Mouse (Mus musculus) hindbrain, embryonic 14.5 days (tissue): ENCODE data around the gene Tspan4. TPM values are rescaled to one million over a fixed set of nuclear protein-coding genes. Genes with fewer than 3 reads are reported as not detected.
A peak's percentile ranks its signal among the peaks of the same experiment; 100 is the strongest.

ENCODE experiments used
- ATAC-seq: fragments of 200-750 bp; cut with Nextera tagmentation; 2 replicates; pipeline ENCODE4 v1.8.0; 2017; ENCODE audit warnings: moderate number of reproducible peaks, mild to moderate bottlenecking, moderate TSS enrichment, moderate library complexity; ENCODE audit not compliant: low FRiP score
- DNase-seq: peaks from one replicate; pipeline ENCODE4 v3.0.0-alpha.2; 2015; ENCODE audit warnings: low spot score
- H3K27ac ChIP-seq: fragments of 300-500 bp; sonication (generic); 2 replicates; pipeline ENCODE4 v1.5.1; 2014; ENCODE audit warnings: mild to moderate bottlenecking, moderate library complexity
- H3K27me3 ChIP-seq: fragments of 300-500 bp; sonication (generic); 2 replicates; pipeline ENCODE4 v1.6.1; 2014; ENCODE audit warnings: mild to moderate bottlenecking, low read length, mixed read lengths; ENCODE audit not compliant: control insufficient read depth, insufficient read depth
- H3K36me3 ChIP-seq: fragments of 300-500 bp; sonication (generic); replicated peaks from 2 replicates; pipeline ENCODE4 v1.6.1; 2014; ENCODE audit not compliant: control insufficient read depth, insufficient read depth
- H3K4me1 ChIP-seq: fragments of 300-500 bp; sonication (generic); replicated peaks from 2 replicates; pipeline ENCODE4 v1.6.1; 2014; ENCODE audit warnings: antibody characterized with exemption, low read length, mixed read lengths; ENCODE audit not compliant: control insufficient read depth, insufficient read depth
- H3K4me2 ChIP-seq: fragments of 300-500 bp; sonication (generic); replicated peaks from 2 replicates; pipeline ENCODE4 v1.6.1; 2014; ENCODE audit warnings: mild to moderate bottlenecking, moderate library complexity
- H3K4me3 ChIP-seq: fragments of 300-500 bp; sonication (generic); replicated peaks from 2 replicates; pipeline ENCODE4 v1.5.1; 2014; ENCODE audit warnings: mild to moderate bottlenecking, low read length
- H3K9ac ChIP-seq: fragments of 300-500 bp; sonication (generic); 2 replicates; pipeline ENCODE4 v1.6.1; 2014
- H3K9me3 ChIP-seq: fragments of 300-500 bp; sonication (generic); 2 replicates; pipeline ENCODE4 v1.6.1; 2016; ENCODE audit warnings: low read length; ENCODE audit not compliant: control insufficient read depth
- whole genome bisulfite sequencing: fragments of 180-500 bp; shearing (Covaris S2); extraction: QIAGEN DNeasy Blood & Tissue Kit; methylation state at CpG from one replicate; pipeline ENCODE4 v1.1.7; 2014; 5-methylcytosine and 5-hydroxymethylcytosine counted together
- polyA plus RNA-seq: library from polyadenylated mRNA; unstranded; fragments of >200 nt; fragmentation: Nextera tagmentation; extraction: Ambion mirVana; gene quantifications from 2 replicates; pipeline ENCODE4 v1.2.1, GENCODE M21; 2014

Tspan4 gene
- polyA plus RNA-seq, 1 experiment from 2014 or later, result 61.0 TPM

DNA sequence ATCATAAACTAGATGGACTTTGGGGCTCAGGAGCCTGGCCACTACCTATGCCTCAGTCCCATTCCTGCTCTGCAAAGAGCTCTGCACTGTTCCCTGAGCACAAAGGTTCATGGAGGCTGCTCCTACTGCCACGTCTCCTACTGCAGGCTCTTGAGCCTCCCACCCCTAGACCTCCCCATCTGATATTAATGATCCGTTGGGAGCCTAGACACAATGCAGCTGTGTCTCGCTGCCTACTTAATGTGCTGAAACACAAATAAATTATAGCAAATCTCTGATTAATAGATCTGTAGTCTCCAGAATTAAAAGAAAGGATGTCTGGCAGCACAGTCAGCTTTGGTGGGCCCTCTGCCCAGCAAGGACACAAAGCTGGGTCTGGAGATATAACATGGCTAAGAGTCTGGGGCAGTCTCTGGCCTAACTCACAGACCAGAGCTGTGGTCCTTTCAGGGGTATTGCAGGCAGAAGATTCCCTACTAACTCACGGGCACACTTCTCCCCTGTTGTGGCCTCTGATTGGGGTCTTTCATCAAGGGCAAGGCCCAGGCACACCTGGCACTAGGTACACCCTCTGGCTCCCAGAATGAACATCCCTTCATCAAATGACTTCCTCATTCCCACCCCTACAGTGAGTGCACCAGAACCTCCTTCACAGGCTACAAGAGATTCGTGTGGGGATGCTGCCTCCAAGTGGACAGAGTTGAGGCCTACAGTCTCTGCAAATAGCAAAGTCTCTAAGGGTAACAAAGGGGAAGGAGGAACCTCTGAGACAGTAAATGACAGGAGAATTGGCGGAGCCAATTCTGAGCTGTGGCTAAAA is 49.9 kb downstream of the Tspan4 start:
- WGBS, result 54% methylated on average over 6 of the region's 6 CpGs

GRCm38 (mm10) chr7:141525580-141525925 is 50.5 kb downstream of the Tspan4 start:
- ATAC-seq (peak; percentile 17; the same call in 1 of the 2 replicates), DNase-seq (no peak)
- no peak overlapping the region for H3K27ac ChIP-seq
- H3K4me2 ChIP-seq, result no peak overlapping the region
- 85% methylated on average over 4 of the region's 4 CpGs for WGBS
- no peaks in the 10 kb centered on the region for H3K27me3 ChIP-seq
- no peaks in the 10 kb centered on the region for H3K9me3 ChIP-seq
- no peaks in the 10 kb centered on the region for H3K4me1 ChIP-seq
- no peak overlapping the region for H3K4me3 ChIP-seq
- peaks cover 63% of the 10 kb centered on the region for H3K36me3 ChIP-seq
- no peak overlapping the region for H3K9ac ChIP-seq

More for the DNA sequence above, 49.9 kb downstream of the Tspan4 start:
- peak; percentile 90 for ATAC-seq
- Histone ChIP-seq H3K27ac (0 out of 2 replicates have a peak overlapping the region, but pooled peaks have one; percentile 26), H3K9ac (no peak overlapping the region), H3K36me3 (peaks cover 58% of the 10 kb centered on the region), H3K4me3 (no peak overlapping the region), H3K9me3 (no peaks in the 10 kb centered on the region), H3K4me2 (no peak overlapping the region), H3K4me1 (no peaks in the 10 kb centered on the region), H3K27me3 (no peaks in the 10 kb centered on the region)
- peak; percentile 86 for DNase-seq

GRCm38 (mm10) chr7:141535570-141535969 is 60.5 kb downstream of the Tspan4 start:
- no peak for DNase-seq
- 67% methylated on average over 1 of the region's 1 CpGs for WGBS
- Histone ChIP-seq H3K27ac (no peak overlapping the region), H3K4me1 (peaks cover 14% of the 10 kb centered on the region), H3K9ac (no peak overlapping the region), H3K36me3 (peaks cover 17% of the 10 kb centered on the region), H3K4me3 (no peak overlapping the region), H3K9me3 (no peaks in the 10 kb centered on the region), H3K4me2 (no peak overlapping the region), H3K27me3 (no peaks in the 10 kb centered on the region)
- no peak for ATAC-seq

GRCm38 (mm10) chr7:141538852-141539555 is 64.0 kb downstream of the Tspan4 start:
- H3K9me3 ChIP-seq, result no peaks in the 10 kb centered on the region
- WGBS, result 17% methylated on average over 18 of the region's 18 CpGs
- H3K27ac ChIP-seq, result peak overlapping the region; percentile 79
- no peak for ATAC-seq
- H3K9ac ChIP-seq, result peak overlapping the region; percentile 83
- peak overlapping the region; percentile 85 for H3K4me2 ChIP-seq
- H3K4me3 ChIP-seq, result peak overlapping the region; percentile 73
- DNase-seq, result no peak
- no peaks in the 10 kb centered on the region for H3K36me3 ChIP-seq
- peaks cover 16% of the 10 kb centered on the region for H3K4me1 ChIP-seq
- no peaks in the 10 kb centered on the region for H3K27me3 ChIP-seq

GRCm38 (mm10) chr7:141539556-141540311 is 64.7 kb downstream of the Tspan4 start, which contains the start of gene Chid1:
TSS of gene Chid1 (minus strand) at chr7:141539857.
- peaks cover 16% of the 10 kb centered on the region for H3K4me1 ChIP-seq
- ATAC-seq (peak; percentile 97), DNase-seq (peak; percentile 99)
- H3K27me3 ChIP-seq, result no peaks in the 10 kb centered on the region
- WGBS, result 2% methylated on average over 46 of the region's 46 CpGs
- H3K36me3 ChIP-seq, result no peaks in the 10 kb centered on the region
- H3K9ac ChIP-seq, result peak within 1 kb of the TSS; percentile 83
- H3K9me3 ChIP-seq, result no peaks in the 10 kb centered on the region
- peak within 1 kb of the TSS; percentile 73 for H3K4me3 ChIP-seq
- peak within 1 kb of the TSS; percentile 79 for H3K27ac ChIP-seq
- H3K4me2 ChIP-seq, result peak within 1 kb of the TSS; percentile 85

DNA sequence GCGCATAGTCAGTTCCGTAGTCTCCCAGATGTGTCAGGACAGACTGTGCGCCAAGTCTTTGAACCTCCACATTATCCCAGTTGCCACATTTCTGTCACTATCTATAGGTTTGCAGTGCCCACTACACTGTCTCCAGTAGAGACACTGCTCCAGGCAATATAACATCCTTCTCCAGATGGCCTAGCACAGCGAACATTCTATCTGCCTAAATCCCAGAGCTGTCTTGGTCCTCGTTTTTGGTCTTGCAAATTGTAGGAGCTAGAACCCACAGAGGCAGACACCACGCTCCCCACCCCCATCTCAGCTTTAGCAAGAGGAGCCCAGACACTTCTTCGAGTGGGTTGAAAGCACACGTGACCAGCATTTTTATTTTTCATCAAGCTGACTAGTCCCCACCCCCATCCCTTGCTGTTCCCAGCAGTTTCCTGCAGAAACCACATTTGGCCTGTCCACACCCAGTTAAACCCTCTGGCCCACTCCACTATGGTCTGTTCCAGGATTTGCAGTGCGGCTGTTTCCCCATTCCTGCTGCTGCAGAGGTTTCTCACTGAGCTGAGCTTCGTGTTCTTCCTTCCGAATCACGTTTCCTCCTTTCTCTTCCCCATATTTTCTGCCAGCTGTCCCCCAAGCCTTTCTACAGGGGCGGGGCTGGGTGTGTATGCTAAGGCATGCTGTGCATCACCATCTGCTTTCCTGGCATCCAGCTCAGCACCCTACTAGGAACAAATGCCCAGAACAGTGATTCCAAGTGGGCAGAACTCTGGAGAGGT is 65.5 kb downstream of the Tspan4 start:
- Histone ChIP-seq H3K9ac (peak overlapping the region; percentile 83), H3K4me1 (peaks cover 16% of the 10 kb centered on the region), H3K9me3 (no peaks in the 10 kb centered on the region), H3K4me3 (peak overlapping the region; percentile 73), H3K27ac (peak overlapping the region; percentile 79; the same call in 1 of the 2 replicates), H3K4me2 (peak overlapping the region; percentile 85), H3K27me3 (no peaks in the 10 kb centered on the region), H3K36me3 (no peaks in the 10 kb centered on the region)
- ATAC-seq (no peak; the same call in 1 of the 2 replicates), DNase-seq (peak; percentile 28)
- WGBS, result 53% methylated on average over 13 of the region's 13 CpGs

GRCm38 (mm10) chr7:141541681-141542080 is 66.6 kb downstream of the Tspan4 start:
- DNase-seq (no peak), ATAC-seq (no peak)
- WGBS, result 86% methylated on average over 4 of the region's 4 CpGs

DNA sequence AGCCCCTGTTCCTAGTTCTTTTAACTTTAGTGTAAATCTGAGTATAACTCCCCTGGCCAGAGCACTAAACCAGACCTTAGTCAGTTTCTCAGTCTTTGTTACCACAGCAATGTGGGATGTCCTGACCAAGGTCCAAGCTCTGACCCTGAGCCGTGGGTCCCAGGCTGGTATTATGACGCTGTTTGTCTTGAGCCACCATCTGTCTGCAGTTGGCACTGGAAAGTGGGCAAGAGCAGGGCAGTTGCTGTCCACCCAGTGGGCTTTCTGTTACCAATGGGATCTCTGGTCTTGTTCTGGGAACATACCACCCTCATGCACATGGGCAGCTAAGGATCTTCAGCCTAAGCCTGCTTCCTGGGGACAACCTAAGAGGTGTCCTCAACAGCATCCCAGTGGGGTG is 67.5 kb downstream of the Tspan4 start:
- ATAC-seq (no peak), DNase-seq (no peak)
- H3K27me3 ChIP-seq, result no peaks in the 10 kb centered on the region
- WGBS, result 90% methylated on average over 2 of the region's 2 CpGs
- no peak overlapping the region for H3K4me3 ChIP-seq
- no peaks in the 10 kb centered on the region for H3K36me3 ChIP-seq
- H3K9me3 ChIP-seq, result no peaks in the 10 kb centered on the region
- H3K4me2 ChIP-seq, result no peak overlapping the region
- no peak overlapping the region for H3K27ac ChIP-seq
- H3K4me1 ChIP-seq, result peaks cover 16% of the 10 kb centered on the region
- H3K9ac ChIP-seq, result no peak overlapping the region

More at GRCm38 (mm10) chr7:141541681-141542080, 66.6 kb downstream of the Tspan4 start:
- no peak overlapping the region for H3K9ac ChIP-seq
- H3K9me3 ChIP-seq, result no peaks in the 10 kb centered on the region
- no peak overlapping the region for H3K27ac ChIP-seq
- no peaks in the 10 kb centered on the region for H3K27me3 ChIP-seq
- H3K36me3 ChIP-seq, result no peaks in the 10 kb centered on the region
- no peak overlapping the region for H3K4me2 ChIP-seq
- H3K4me1 ChIP-seq, result peaks cover 16% of the 10 kb centered on the region
- no peak overlapping the region for H3K4me3 ChIP-seq
